Mouse (Mus musculus) kidney, postnatal 0 days (tissue): ENCODE results near the gene Arl11. TPM values are rescaled to one million over a fixed set of nuclear protein-coding genes. Genes with fewer than 3 reads are reported as not detected.

Experiments used
- ATAC-seq: fragments of 200-750 bp; cut with Nextera tagmentation; replicated peaks from 2 replicates; pipeline ENCODE4 v1.8.0; 2017; ENCODE audit warnings: low read depth, moderate number of reproducible peaks, moderate TSS enrichment, moderate library complexity; ENCODE audit not compliant: low FRiP score
- DNase-seq: peaks from one replicate; pipeline ENCODE4 v3.0.0-alpha.2; 2016; ENCODE audit warnings: low spot score
- H3K27ac ChIP-seq: fragments of 300-500 bp; sonication (generic); 2 replicates; pipeline ENCODE4 v1.5.1; 2014; ENCODE audit warnings: mild to moderate bottlenecking
- H3K27me3 ChIP-seq: fragments of 300-500 bp; sonication (generic); 2 replicates; pipeline ENCODE4 v1.6.1; 2014; ENCODE audit warnings: low read length, mixed read lengths; ENCODE audit not compliant: insufficient read depth
- H3K36me3 ChIP-seq: fragments of 300-500 bp; sonication (generic); 2 replicates; pipeline ENCODE4 v1.6.1; 2014; ENCODE audit warnings: low read length, mixed read lengths; ENCODE audit not compliant: insufficient read depth
- H3K4me1 ChIP-seq: fragments of 300-500 bp; sonication (generic); replicated peaks from 2 replicates; pipeline ENCODE4 v1.6.1; 2014; ENCODE audit warnings: antibody characterized with exemption, low read length, mixed read lengths; ENCODE audit not compliant: insufficient read depth
- H3K4me2 ChIP-seq: fragments of 300-500 bp; sonication (generic); 2 replicates; pipeline ENCODE4 v1.6.1; 2014; ENCODE audit warnings: mild to moderate bottlenecking, low read length, moderate library complexity, mixed read lengths
- H3K4me3 ChIP-seq: fragments of 300-500 bp; sonication (generic); replicated peaks from 2 replicates; pipeline ENCODE4 v1.5.1; 2014; ENCODE audit warnings: low read depth, low read length
- H3K9ac ChIP-seq: fragments of 300-500 bp; sonication (generic); 2 replicates; pipeline ENCODE4 v1.6.1; 2014; ENCODE audit warnings: low read depth, low read length
- H3K9me3 ChIP-seq: fragments of 300-500 bp; sonication (generic); replicated peaks from 2 replicates; pipeline ENCODE4 v1.6.1; 2016; ENCODE audit warnings: low read length, inconsistent platforms, mixed read lengths
- CTCF ChIP-seq: IDR thresholded peaks from 2 replicates; pipeline ENCODE4 v1.5.1; 2016; ENCODE audit warnings: antibody characterized with exemption, low read depth, mild to moderate bottlenecking, moderate library complexity
- WGBS: fragments of 180-500 bp; shearing (Covaris S2); extraction: QIAGEN DNeasy Blood & Tissue Kit; methylation state at CpG from one replicate; pipeline ENCODE4 v1.1.7; 2014; 5-methylcytosine and 5-hydroxymethylcytosine counted together
- polyA plus RNA-seq: library from polyadenylated mRNA; unstranded; fragments of >200 nt; fragmentation: Nextera tagmentation; extraction: Ambion mirVana; gene quantifications from 2 replicates; pipeline ENCODE4 v1.2.1, GENCODE M21; 2015

Gene Arl11
- polyA plus RNA-seq, 1 experiment from 2014 or later = 1.2 TPM

- H3K27me3 ChIP-seq = no peaks in the 10 kb centered on the region
Measured at GRCm38 (mm10) chr14:61290664-61291063, 18.9 kb upstream of the Arl11 start.

GRCm38 (mm10) chr14:61293884-61294737 is 15.4 kb upstream of the Arl11 start:
- Histone ChIP-seq H3K9me3 (no peaks in the 10 kb centered on the region), H3K36me3 (no peaks in the 10 kb centered on the region), H3K4me3 (no peak overlapping the region), H3K4me1 (no peaks in the 10 kb centered on the region), H3K27ac (no peak overlapping the region), H3K27me3 (no peaks in the 10 kb centered on the region), H3K4me2 (peak overlapping the region; percentile 10; the same call in 1 of the 2 replicates), H3K9ac (no peak overlapping the region)
- TF ChIP-seq CTCF = peak; percentile 71
- 54% methylated on average over 16 of the region's 16 CpGs for WGBS
- ATAC-seq (no peak), DNase-seq (peak; percentile 74)

More at GRCm38 (mm10) chr14:61290664-61291063, 18.9 kb upstream of the Arl11 start:
- Histone ChIP-seq H3K4me2 (no peak overlapping the region), H3K36me3 (no peaks in the 10 kb centered on the region), H3K27ac (no peak overlapping the region), H3K9ac (no peak overlapping the region), H3K4me3 (no peak overlapping the region), H3K9me3 (no peaks in the 10 kb centered on the region), H3K4me1 (no peaks in the 10 kb centered on the region)
- TF ChIP-seq CTCF = no peak
- ATAC-seq (no peak), DNase-seq (no peak)
- WGBS = 45% methylated on average over 3 of the region's 3 CpGs

GRCm38 (mm10) chr14:61294738-61295079 is 14.8 kb upstream of the Arl11 start:
- Histone ChIP-seq H3K4me1 (no peaks in the 10 kb centered on the region), H3K4me3 (no peak overlapping the region), H3K9ac (no peak overlapping the region), H3K9me3 (no peaks in the 10 kb centered on the region), H3K4me2 (peak overlapping the region; percentile 10; the same call in 1 of the 2 replicates), H3K27ac (no peak overlapping the region), H3K36me3 (no peaks in the 10 kb centered on the region), H3K27me3 (no peaks in the 10 kb centered on the region)
- ATAC-seq (no peak), DNase-seq (peak; percentile 72)
- 19% methylated on average over 6 of the region's 6 CpGs for WGBS
- peak; percentile 43 for TF ChIP-seq CTCF

GRCm38 (mm10) chr14:61299810-61300209 is 9.7 kb upstream of the Arl11 start:
- Histone ChIP-seq H3K9ac (no peak overlapping the region), H3K36me3 (no peaks in the 10 kb centered on the region), H3K4me1 (no peaks in the 10 kb centered on the region), H3K27me3 (no peaks in the 10 kb centered on the region), H3K4me3 (no peak overlapping the region), H3K4me2 (no peak overlapping the region), H3K9me3 (no peaks in the 10 kb centered on the region), H3K27ac (no peak overlapping the region)
- no peak for DNase-seq
- no peak for ATAC-seq
- WGBS = 89% methylated on average over 6 of the region's 6 CpGs
- no peak for TF ChIP-seq CTCF

- Histone ChIP-seq H3K4me1 (no peaks in the 10 kb centered on the region), H3K9ac (no peak overlapping the region), H3K4me2 (no peak overlapping the region), H3K27me3 (no peaks in the 10 kb centered on the region), H3K27ac (no peak overlapping the region), H3K36me3 (no peaks in the 10 kb centered on the region), H3K9me3 (no peaks in the 10 kb centered on the region), H3K4me3 (no peak overlapping the region)
- ATAC-seq (no peak), DNase-seq (no peak)
- TF ChIP-seq CTCF = no peak
- WGBS = 52% methylated on average over 2 of the region's 2 CpGs
Measured at GRCm38 (mm10) chr14:61301323-61301722, 8.2 kb upstream of the Arl11 start.

- no peaks in the 10 kb centered on the region for H3K4me1 ChIP-seq
- no peak for ATAC-seq
- H3K9ac ChIP-seq = no peak overlapping the region
- no peaks in the 10 kb centered on the region for H3K27me3 ChIP-seq
- no peak overlapping the region for H3K4me3 ChIP-seq
- no peak for DNase-seq
- TF ChIP-seq CTCF = no peak
- H3K9me3 ChIP-seq = no peaks in the 10 kb centered on the region
- no peak overlapping the region for H3K4me2 ChIP-seq
- WGBS = 76% methylated on average over 2 of the region's 2 CpGs
- no peak overlapping the region for H3K27ac ChIP-seq
- no peaks in the 10 kb centered on the region for H3K36me3 ChIP-seq
Measured at GRCm38 (mm10) chr14:61302428-61302827, 7.1 kb upstream of the Arl11 start.
